Mouse (Mus musculus) stomach, postnatal 0 days (tissue): Measurements from ENCODE around the gene Tgfb3.

ENCODE experiments used
- CTCF ChIP-seq: IDR thresholded peaks from 2 replicates; pipeline ENCODE4 v1.5.1; 2016; ENCODE audit warnings: antibody characterized with exemption, low read depth, mild to moderate bottlenecking, moderate library complexity
- EP300 ChIP-seq: optimal IDR thresholded peaks from 2 replicates; pipeline ENCODE3; 2016; ENCODE audit warnings: antibody characterized with exemption

- TF ChIP-seq CTCF (no peak), EP300 (no peak)
These were observed 49.3 kb upstream of the Tgfb3 start for GRCm38 (mm10) chr12:86128122-86128521.
